Comparison of ENCODE assay signal across 10 mouse cellular contexts in genomic region chr7:25284766-25285165, GRCm38 (mm10). TPM values are rescaled to one million over a fixed set of nuclear protein-coding genes. Genes with fewer than 3 reads are reported as not detected.
DNase-seq lines count a peak whose midpoint lies in the region; ATAC-seq and TF ChIP-seq lines count a peak whose summit lies in the region.
"Had no signal": no experiment of that assay in that cellular context is flagged by ENCODE, and none has a peak within 500 bp of the region (broad histone marks: within the 10 kb centered on the region; RNA-seq: fewer than 3 reads in every experiment).

No protein-coding gene starts in this region.

- no peaks in the 10 kb centered on the region for H3K27me3 ChIP-seq in hindbrain, postnatal 0 days (ENCODE audit: insufficient read depth, low read length)
- no peaks in the 10 kb centered on the region for H3K27me3 ChIP-seq in neural tube, embryonic 15.5 days (replicated peaks)

- no peaks in the 10 kb centered on the region for H3K9me3 ChIP-seq in hindbrain, postnatal 0 days (ENCODE audit: low read length)
- H3K9me3 ChIP-seq in neural tube, embryonic 15.5 days (replicated peaks), result no peaks in the 10 kb centered on the region

- no peak for ATAC-seq in hindbrain, postnatal 0 days
- no peak for ATAC-seq in neural tube, embryonic 15.5 days (ENCODE audit: low FRiP score)

- H3K36me3 ChIP-seq in hindbrain, postnatal 0 days (ENCODE audit: insufficient read depth, low read length), result peaks cover 44% of the 10 kb centered on the region
- H3K36me3 ChIP-seq in neural tube, embryonic 15.5 days, result peaks cover 52% of the 10 kb centered on the region

- peak overlapping the region; percentile 92 for H3K4me2 ChIP-seq in hindbrain, postnatal 0 days (ENCODE audit: low read depth, low read length)
- H3K4me2 ChIP-seq in neural tube, embryonic 15.5 days, result peak overlapping the region; percentile 78

- peak; percentile 26 for DNase-seq in gastrocnemius, adult 2 months
- DNase-seq in gastrocnemius, postnatal 10 days, result no peak
- peak; percentile 28 for DNase-seq in ovary, postnatal 36 days (ENCODE audit: low spot score)
- DNase-seq in ovary, postnatal 10 days (ENCODE audit: low spot score), result no peak
- peak; percentile 13 for DNase-seq in hindbrain, postnatal 0 days (ENCODE audit: low spot score)
- no peak for DNase-seq in spleen, postnatal 10 days (ENCODE audit: low spot score in 2 of 2)
- DNase-seq in thymus, postnatal 14 days, result no peak

- WGBS in hindbrain, postnatal 0 days, result 54% methylated on average over 5 of the region's 5 CpGs
- WGBS in neural tube, embryonic 15.5 days, result 57% methylated on average over 5 of the region's 5 CpGs

- H3K27ac ChIP-seq in gastrocnemius, adult 2 months, result peak overlapping the region; percentile 97
- H3K27ac ChIP-seq in hindbrain, postnatal 0 days, result no peak overlapping the region
- H3K27ac ChIP-seq in neural tube, embryonic 15.5 days (replicated peaks), result peak overlapping the region; percentile 100; the same call in 1 of the 2 replicates

- no peak overlapping the region for H3K4me3 ChIP-seq in gastrocnemius, adult 2 months
- no peak overlapping the region for H3K4me3 ChIP-seq in hindbrain, postnatal 0 days (ENCODE audit: low read length)
- peak overlapping the region; percentile 67; the same call in 1 of the 2 replicates for H3K4me3 ChIP-seq in neural tube, embryonic 15.5 days (replicated peaks)

- no peak for TF ChIP-seq CTCF in gastrocnemius, adult 2 months (IDR thresholded peaks at IDR 0.05)
- no peak for TF ChIP-seq CTCF in hindbrain, postnatal 0 days (IDR thresholded peaks at IDR 0.05; ENCODE audit: low read depth)

- H3K9ac ChIP-seq in hindbrain, postnatal 0 days (replicated peaks; ENCODE audit: low read length), result peak overlapping the region; percentile 79; the same call in 1 of the 2 replicates
- 0 out of 2 replicates have a peak overlapping the region, but pooled peaks have one; percentile 70 for H3K9ac ChIP-seq in neural tube, embryonic 15.5 days (replicated peaks)

- intact Hi-C loops in gastrocnemius, adult 2 months (cut with DNase I), result loop anchor here (2.0 to 5.0 kb wide), 3 partner anchors 28 to 103 kb away; no protein-coding TSS in a partner anchor

- H3K4me1 ChIP-seq in hindbrain, postnatal 0 days (ENCODE audit: insufficient read depth, low read length), result peaks cover 30% of the 10 kb centered on the region
- peaks cover 46% of the 10 kb centered on the region for H3K4me1 ChIP-seq in neural tube, embryonic 15.5 days

RNA-seq across cellular contexts. Expression of gene Pafah1b3, which starts 13.0 kb away (rescaled TPM):
- under 1 TPM; 0.38 to 0.86 TPM for total RNA-seq in gastrocnemius, adult 2 months (2021)
- 10 to 100 TPM in 1 of 2 experiments, 1 to 10 TPM in 1; 7.5 to 12.3 TPM for total RNA-seq in gastrocnemius, postnatal 10 days (2021)
- total RNA-seq in hindbrain, postnatal 0 days (2014; rRNA removed), result 534 and 592 TPM in 2 replicates
- polyA plus RNA-seq in hindbrain, postnatal 0 days (2015; fragmentation: Nextera tagmentation; extraction: Ambion mirVana), result 469 and 484 TPM in 2 replicates
- polyA plus RNA-seq in neural tube, embryonic 15.5 days (2015; fragmentation: Nextera tagmentation; extraction: Ambion mirVana), result 458 and 569 TPM in 2 replicates

RNA-seq across cellular contexts. Expression of gene Prr19, which starts 16.4 kb away (rescaled TPM):
- total RNA-seq in gastrocnemius, adult 2 months (2021), result not detected
- not detected for total RNA-seq in gastrocnemius, postnatal 10 days (2021)
- 0.93 and 1.4 TPM in 2 replicates for total RNA-seq in hindbrain, postnatal 0 days (2014; rRNA removed)
- polyA plus RNA-seq in hindbrain, postnatal 0 days (2015; fragmentation: Nextera tagmentation; extraction: Ambion mirVana), result 3.1 and 3.6 TPM in 2 replicates
- polyA plus RNA-seq in neural tube, embryonic 15.5 days (2015; fragmentation: Nextera tagmentation; extraction: Ambion mirVana), result 3.0 and 3.5 TPM in 2 replicates
- total RNA-seq: neutrophil, adult 5-6 weeks had no signal
- polyA plus RNA-seq: heart, postnatal 0 days had no signal

RNA-seq across cellular contexts. Expression of gene Cic, which starts 17.3 kb away (rescaled TPM):
- 10 to 100 TPM; 37.0 to 40.4 TPM for total RNA-seq in gastrocnemius, adult 2 months (2021)
- 10 to 100 TPM; 65.7 to 73.4 TPM for total RNA-seq in gastrocnemius, postnatal 10 days (2021)
- total RNA-seq in hindbrain, postnatal 0 days (2014; rRNA removed), result 153 and 155 TPM in 2 replicates
- 28.2 and 30.6 TPM in 2 replicates for polyA plus RNA-seq in hindbrain, postnatal 0 days (2015; fragmentation: Nextera tagmentation; extraction: Ambion mirVana)
- 33.3 and 37.2 TPM in 2 replicates for polyA plus RNA-seq in neural tube, embryonic 15.5 days (2015; fragmentation: Nextera tagmentation; extraction: Ambion mirVana)

RNA-seq across cellular contexts. Expression of gene Tmem145, which starts 21.1 kb away (rescaled TPM):
- not detected for total RNA-seq in gastrocnemius, adult 2 months (2021)
- not detected for total RNA-seq in gastrocnemius, postnatal 10 days (2021)
- 56.6 and 88.3 TPM in 2 replicates for total RNA-seq in hindbrain, postnatal 0 days (2014; rRNA removed)
- polyA plus RNA-seq in hindbrain, postnatal 0 days (2015; fragmentation: Nextera tagmentation; extraction: Ambion mirVana), result 104 and 106 TPM in 2 replicates
- polyA plus RNA-seq in neural tube, embryonic 15.5 days (2015; fragmentation: Nextera tagmentation; extraction: Ambion mirVana), result 73.5 and 98.1 TPM in 2 replicates
- total RNA-seq: neutrophil, adult 5-6 weeks had no signal
- polyA plus RNA-seq: heart, postnatal 0 days had no signal

RNA-seq across cellular contexts. Expression of gene Megf8, which starts 32.2 kb away (rescaled TPM):
- total RNA-seq in gastrocnemius, adult 2 months (2021), result 10 to 100 TPM; 16.9 to 19.6 TPM
- 10 to 100 TPM; 24.0 to 27.2 TPM for total RNA-seq in gastrocnemius, postnatal 10 days (2021)
- 104 and 105 TPM in 2 replicates for total RNA-seq in hindbrain, postnatal 0 days (2014; rRNA removed)
- polyA plus RNA-seq in hindbrain, postnatal 0 days (2015; fragmentation: Nextera tagmentation; extraction: Ambion mirVana), result 14.8 and 15.4 TPM in 2 replicates
- 19.3 and 22.7 TPM in 2 replicates for polyA plus RNA-seq in neural tube, embryonic 15.5 days (2015; fragmentation: Nextera tagmentation; extraction: Ambion mirVana)

Comparison
In these comparisons a context has a peak if more than half of its experiments do, and no peak if none do; other contexts are left out.
1. DNase-seq: peak in gastrocnemius, adult 2 months (single experiment), ovary, postnatal 36 days (single experiment) and hindbrain, postnatal 0 days (single experiment); none in gastrocnemius, postnatal 10 days (single experiment), ovary, postnatal 10 days (single experiment), spleen, postnatal 10 days (0 of 2) and thymus, postnatal 14 days (single experiment).
2. RNA of gene Pafah1b3, which starts 13.0 kb away (total RNA-seq): 534 to 592 TPM in hindbrain, postnatal 0 days; 7.5 to 12.3 TPM in gastrocnemius, postnatal 10 days and 0.38 to 0.86 TPM in gastrocnemius, adult 2 months; every median in the first group is over 10 times any median in the second.